Mouse (Mus musculus) bone marrow, adult 2 months (tissue): ENCODE data around the gene Dnaaf2.

ENCODE experiments used
- CTCF ChIP-seq: fragments of 200-500 bp; IDR thresholded peaks from 2 replicates; pipeline ENCODE4 v1.5.1; 2011; ENCODE audit warnings: low read length, control low read depth; ENCODE audit not compliant: control insufficient read depth, insufficient read depth
- POLR2A ChIP-seq: fragments of 200-500 bp; IDR thresholded peaks from 2 replicates; pipeline ENCODE4 v1.6.1; 2011; ENCODE audit warnings: low read depth, mild to moderate bottlenecking, control low read depth, low read length, borderline replicate concordance; ENCODE audit not compliant: control insufficient read depth

- TF ChIP-seq POLR2A (no peak), CTCF (no peak)
These were observed 41.1 kb downstream of the Dnaaf2 start for GRCm38 (mm10) chr12:69157107-69157506.
